Mouse (Mus musculus): ENCODE data around the gene Lsm11.
A peak's percentile ranks its signal among the peaks of the same experiment; 100 is the strongest.

Lsm11 gene

GRCm38 (mm10) chr11:45929541-45929940, 15.2 kb downstream of the Lsm11 start:
- DNase-seq (ENCODE audit: extremely low read depth, low read depth), result no peak

GRCm38 (mm10) chr11:45927456-45927855, 17.3 kb downstream of the Lsm11 start:
- no peak for DNase-seq (ENCODE audit: extremely low read depth, low read depth)

GRCm38 (mm10) chr11:45926640-45927082, 18.1 kb downstream of the Lsm11 start:
- DNase-seq (ENCODE audit: extremely low read depth, low read depth), result peak; percentile 76

GRCm38 (mm10) chr11:45925436-45925835, 19.3 kb downstream of the Lsm11 start:
- DNase-seq (ENCODE audit: extremely low read depth, low read depth), result no peak

GRCm38 (mm10) chr11:45921480-45921898, 23.2 kb downstream of the Lsm11 start:
- DNase-seq (ENCODE audit: extremely low read depth, low read depth), result no peak

- DNase-seq (ENCODE audit: extremely low read depth, low read depth), result no peak
Measured at GRCm38 (mm10) chr11:45921026-45921425, 23.7 kb downstream of the Lsm11 start.

- DNase-seq (ENCODE audit: extremely low read depth, low read depth), result no peak
Measured at GRCm38 (mm10) chr11:45918836-45919235, 25.9 kb downstream of the Lsm11 start.

GRCm38 (mm10) chr11:45918018-45918417, 26.7 kb downstream of the Lsm11 start:
- DNase-seq (ENCODE audit: extremely low read depth, low read depth), result no peak

- DNase-seq (ENCODE audit: extremely low read depth, low read depth), result no peak
Measured at GRCm38 (mm10) chr11:45916196-45916595, 28.5 kb downstream of the Lsm11 start.

- DNase-seq (ENCODE audit: extremely low read depth, low read depth), result no peak
Measured at GRCm38 (mm10) chr11:45910701-45911100, 34.0 kb downstream of the Lsm11 start.

- DNase-seq (ENCODE audit: extremely low read depth, low read depth), result no peak
Measured at GRCm38 (mm10) chr11:45908894-45909293, 35.8 kb downstream of the Lsm11 start.

GRCm38 (mm10) chr11:45908070-45908469, 36.7 kb downstream of the Lsm11 start:
- DNase-seq (ENCODE audit: extremely low read depth, low read depth), result no peak

GRCm38 (mm10) chr11:45907301-45907700, 37.4 kb downstream of the Lsm11 start:
- DNase-seq (ENCODE audit: extremely low read depth, low read depth), result no peak

GRCm38 (mm10) chr11:45906109-45906786, 38.5 kb downstream of the Lsm11 start:
- peak; percentile 26 for DNase-seq (ENCODE audit: extremely low read depth, low read depth)

GRCm38 (mm10) chr11:45900233-45901015, 44.3 kb downstream of the Lsm11 start:
- DNase-seq (ENCODE audit: extremely low read depth, low read depth), result no peak

- no peak for DNase-seq (ENCODE audit: extremely low read depth, low read depth)
Measured at GRCm38 (mm10) chr11:45897392-45897791, 47.3 kb downstream of the Lsm11 start.

GRCm38 (mm10) chr11:45892861-45893360, 51.8 kb downstream of the Lsm11 start:
- no peak for DNase-seq (ENCODE audit: extremely low read depth, low read depth)

GRCm38 (mm10) chr11:45890423-45890822, 54.3 kb downstream of the Lsm11 start:
- DNase-seq (ENCODE audit: extremely low read depth, low read depth), result no peak

- no peak for DNase-seq (ENCODE audit: extremely low read depth, low read depth)
Measured at GRCm38 (mm10) chr11:45889981-45890380, 54.8 kb downstream of the Lsm11 start.

- DNase-seq (ENCODE audit: extremely low read depth, low read depth), result no peak
Measured at GRCm38 (mm10) chr11:45888471-45889030, 56.2 kb downstream of the Lsm11 start.

- no peak for DNase-seq (ENCODE audit: extremely low read depth, low read depth)
Measured at GRCm38 (mm10) chr11:45886596-45886995, 58.1 kb downstream of the Lsm11 start.

- DNase-seq (ENCODE audit: extremely low read depth, low read depth), result no peak
Measured at GRCm38 (mm10) chr11:45885606-45886230, 59.0 kb downstream of the Lsm11 start.

All from MEL-GATA-1-ER (cell line).